Mouse (Mus musculus): Measurements from ENCODE around the gene Olfr419. TPM values are rescaled to one million over a fixed set of nuclear protein-coding genes. Genes with fewer than 3 reads are reported as not detected.

Olfr419 gene
- not detected in 2 replicates for polyA plus RNA-seq (2015; fragmentation: Nextera tagmentation; extraction: Ambion mirVana)

- Histone ChIP-seq H3K9me3 (no peaks in the 10 kb centered on the region), H3K4me2 (no peak within 1 kb of the TSS), H3K27ac (no peak within 1 kb of the TSS), H3K9ac (no peak within 1 kb of the TSS), H3K36me3 (no peaks in the 10 kb centered on the region), H3K27me3 (no peaks in the 10 kb centered on the region), H3K4me3 (no peak within 1 kb of the TSS), H3K4me1 (replicated peaks) (no peaks in the 10 kb centered on the region)
- ATAC-seq (ENCODE audit: low FRiP score) = no peak
- WGBS = 82% methylated on average over 3 of the region's 3 CpGs
These were observed at the start of gene Olfr419 for GRCm38 (mm10) chr1:174251961-174252360. Gene Olfr419, minus strand, starts transcription at chr1:174252061.

- no peaks in the 10 kb centered on the region for H3K36me3 ChIP-seq
- ATAC-seq (ENCODE audit: low FRiP score) = no peak
- H3K4me3 ChIP-seq = no peak overlapping the region
- no peaks in the 10 kb centered on the region for H3K4me1 ChIP-seq (replicated peaks)
- H3K9me3 ChIP-seq = no peaks in the 10 kb centered on the region
- no peak overlapping the region for H3K9ac ChIP-seq
- H3K4me2 ChIP-seq = no peak overlapping the region
- H3K27me3 ChIP-seq = no peaks in the 10 kb centered on the region
- WGBS = 81% methylated on average over 3 of the region's 3 CpGs
- H3K27ac ChIP-seq = no peak overlapping the region
These were observed 18.8 kb upstream of the Olfr419 start for GRCm38 (mm10) chr1:174270643-174271042.

- Histone ChIP-seq H3K4me2 (no peak overlapping the region), H3K36me3 (no peaks in the 10 kb centered on the region), H3K4me1 (replicated peaks) (no peaks in the 10 kb centered on the region), H3K9ac (no peak overlapping the region), H3K27ac (no peak overlapping the region), H3K4me3 (no peak overlapping the region), H3K27me3 (no peaks in the 10 kb centered on the region), H3K9me3 (no peaks in the 10 kb centered on the region)
- 80% methylated on average over 4 of the region's 4 CpGs for WGBS
- ATAC-seq (ENCODE audit: low FRiP score) = no peak
These were observed 17.3 kb upstream of the Olfr419 start for GRCm38 (mm10) chr1:174269162-174269561.

GRCm38 (mm10) chr1:174267816-174268215 lies 16.0 kb upstream of the Olfr419 start:
- Histone ChIP-seq H3K27ac (no peak overlapping the region), H3K27me3 (no peaks in the 10 kb centered on the region), H3K9me3 (no peaks in the 10 kb centered on the region), H3K4me1 (replicated peaks) (no peaks in the 10 kb centered on the region), H3K9ac (no peak overlapping the region), H3K4me2 (no peak overlapping the region), H3K4me3 (no peak overlapping the region), H3K36me3 (no peaks in the 10 kb centered on the region)
- 87% methylated on average over 4 of the region's 4 CpGs for WGBS
- ATAC-seq (ENCODE audit: low FRiP score) = no peak

- WGBS = 82% methylated on average over 2 of the region's 2 CpGs
- H3K9ac ChIP-seq = no peak overlapping the region
- H3K9me3 ChIP-seq = no peaks in the 10 kb centered on the region
- H3K4me1 ChIP-seq (replicated peaks) = no peaks in the 10 kb centered on the region
- ATAC-seq (ENCODE audit: low FRiP score) = no peak
- H3K36me3 ChIP-seq = no peaks in the 10 kb centered on the region
- no peak overlapping the region for H3K27ac ChIP-seq
- no peak overlapping the region for H3K4me3 ChIP-seq
- no peak overlapping the region for H3K4me2 ChIP-seq
- H3K27me3 ChIP-seq = no peaks in the 10 kb centered on the region
These were observed 1.5 kb downstream of the Olfr419 start for GRCm38 (mm10) chr1:174250376-174250775.

- Histone ChIP-seq H3K4me3 (no peak overlapping the region), H3K27me3 (no peaks in the 10 kb centered on the region), H3K36me3 (no peaks in the 10 kb centered on the region), H3K4me1 (replicated peaks) (no peaks in the 10 kb centered on the region), H3K9ac (no peak overlapping the region), H3K4me2 (no peak overlapping the region), H3K9me3 (no peaks in the 10 kb centered on the region), H3K27ac (no peak overlapping the region)
- WGBS = 80% methylated on average over 6 of the region's 6 CpGs
- ATAC-seq (ENCODE audit: low FRiP score) = no peak
These were observed 4.7 kb downstream of the Olfr419 start for GRCm38 (mm10) chr1:174247170-174247569.

- no peaks in the 10 kb centered on the region for H3K36me3 ChIP-seq
- H3K27me3 ChIP-seq = no peaks in the 10 kb centered on the region
- no peaks in the 10 kb centered on the region for H3K4me1 ChIP-seq (replicated peaks)
- H3K27ac ChIP-seq = no peak overlapping the region
- no peak overlapping the region for H3K9ac ChIP-seq
- H3K4me3 ChIP-seq = no peak overlapping the region
- ATAC-seq (ENCODE audit: low FRiP score) = no peak
- WGBS = 88% methylated on average over 1 of the region's 1 CpGs
- no peaks in the 10 kb centered on the region for H3K9me3 ChIP-seq
- no peak overlapping the region for H3K4me2 ChIP-seq
These were observed 5.8 kb downstream of the Olfr419 start for GRCm38 (mm10) chr1:174246080-174246479.

- ATAC-seq (ENCODE audit: low FRiP score) = no peak
- Histone ChIP-seq H3K27ac (no peak overlapping the region), H3K4me3 (no peak overlapping the region), H3K4me1 (replicated peaks) (no peaks in the 10 kb centered on the region), H3K9ac (no peak overlapping the region), H3K27me3 (no peaks in the 10 kb centered on the region), H3K4me2 (no peak overlapping the region), H3K36me3 (no peaks in the 10 kb centered on the region), H3K9me3 (no peaks in the 10 kb centered on the region)
- WGBS = 87% methylated on average over 2 of the region's 2 CpGs
These were observed 7.2 kb downstream of the Olfr419 start for GRCm38 (mm10) chr1:174244621-174245020.

GRCm38 (mm10) chr1:174239916-174240315 lies 11.9 kb downstream of the Olfr419 start:
- Histone ChIP-seq H3K9ac (no peak overlapping the region), H3K9me3 (no peaks in the 10 kb centered on the region), H3K27ac (no peak overlapping the region), H3K4me2 (no peak overlapping the region), H3K4me1 (replicated peaks) (no peaks in the 10 kb centered on the region), H3K4me3 (no peak overlapping the region), H3K27me3 (no peaks in the 10 kb centered on the region), H3K36me3 (no peaks in the 10 kb centered on the region)
- WGBS = 92% methylated on average over 4 of the region's 4 CpGs
- ATAC-seq (ENCODE audit: low FRiP score) = no peak

GRCm38 (mm10) chr1:174216528-174217204 lies 35.2 kb downstream of the Olfr419 start:
- no peaks in the 10 kb centered on the region for H3K27me3 ChIP-seq
- no peak overlapping the region for H3K4me2 ChIP-seq
- no peak overlapping the region for H3K4me3 ChIP-seq
- no peaks in the 10 kb centered on the region for H3K36me3 ChIP-seq
- H3K4me1 ChIP-seq (replicated peaks) = no peaks in the 10 kb centered on the region
- 93% methylated on average over 7 of the region's 8 CpGs for WGBS
- no peak overlapping the region for H3K27ac ChIP-seq
- no peaks in the 10 kb centered on the region for H3K9me3 ChIP-seq
- no peak for ATAC-seq (ENCODE audit: low FRiP score)
- no peak overlapping the region for H3K9ac ChIP-seq

GRCm38 (mm10) chr1:174215270-174216038 lies 36.4 kb downstream of the Olfr419 start:
- Histone ChIP-seq H3K27ac (no peak overlapping the region), H3K9ac (no peak overlapping the region), H3K4me1 (replicated peaks) (no peaks in the 10 kb centered on the region), H3K9me3 (no peaks in the 10 kb centered on the region), H3K36me3 (no peaks in the 10 kb centered on the region), H3K27me3 (no peaks in the 10 kb centered on the region), H3K4me2 (no peak overlapping the region), H3K4me3 (no peak overlapping the region)
- WGBS = 82% methylated on average over 8 of the region's 8 CpGs
- no peak for ATAC-seq (ENCODE audit: low FRiP score)

- H3K9me3 ChIP-seq = no peaks in the 10 kb centered on the region
- H3K36me3 ChIP-seq = no peaks in the 10 kb centered on the region
- H3K27ac ChIP-seq = no peak overlapping the region
- no peak overlapping the region for H3K4me2 ChIP-seq
- no peaks in the 10 kb centered on the region for H3K4me1 ChIP-seq (replicated peaks)
- H3K27me3 ChIP-seq = no peaks in the 10 kb centered on the region
- H3K4me3 ChIP-seq = no peak overlapping the region
- no peak for ATAC-seq (ENCODE audit: low FRiP score)
- WGBS = 90% methylated on average over 5 of the region's 5 CpGs
- no peak overlapping the region for H3K9ac ChIP-seq
These were observed 39.6 kb downstream of the Olfr419 start for GRCm38 (mm10) chr1:174212286-174212685.

GRCm38 (mm10) chr1:174204699-174205098 lies 47.2 kb downstream of the Olfr419 start:
- H3K36me3 ChIP-seq = no peaks in the 10 kb centered on the region
- H3K27ac ChIP-seq = no peak overlapping the region
- H3K4me3 ChIP-seq = no peak overlapping the region
- no peaks in the 10 kb centered on the region for H3K4me1 ChIP-seq (replicated peaks)
- ATAC-seq (ENCODE audit: low FRiP score) = no peak
- no peak overlapping the region for H3K4me2 ChIP-seq
- WGBS = 82% methylated on average over 7 of the region's 7 CpGs
- no peaks in the 10 kb centered on the region for H3K9me3 ChIP-seq
- H3K9ac ChIP-seq = no peak overlapping the region
- H3K27me3 ChIP-seq = no peaks in the 10 kb centered on the region
